Mouse (Mus musculus) heart, embryonic 15.5 days (tissue): ENCODE measurements around the gene Bmp8b. TPM values are rescaled to one million over a fixed set of nuclear protein-coding genes. Genes with fewer than 3 reads are reported as not detected.
"Not testable (repeated sequence)": the region's sequence is repeated elsewhere in the genome, so short reads cannot be mapped to it uniquely, and the experiment has no call there.

Experiments used
- ATAC-seq: fragments of 200-750 bp; cut with Nextera tagmentation; replicated peaks from 2 replicates; pipeline ENCODE4 v1.8.0; 2017; ENCODE audit warnings: low read depth, moderate TSS enrichment; ENCODE audit not compliant: insufficient number of reproducible peaks, insufficient read depth, low FRiP score
- H3K27ac ChIP-seq: fragments of 300-500 bp; sonication (generic); 2 replicates; pipeline ENCODE4 v1.5.1; 2015; ENCODE audit warnings: mild to moderate bottlenecking, inconsistent platforms
- H3K27me3 ChIP-seq: fragments of 300-500 bp; sonication (generic); 2 replicates; pipeline ENCODE4 v1.6.1; 2015; ENCODE audit warnings: inconsistent platforms
- H3K36me3 ChIP-seq: fragments of 300-500 bp; sonication (generic); 2 replicates; pipeline ENCODE4 v1.6.1; 2015; ENCODE audit warnings: mild to moderate bottlenecking, inconsistent platforms
- H3K4me1 ChIP-seq: fragments of 300-500 bp; sonication (generic); replicated peaks from 2 replicates; pipeline ENCODE4 v1.6.1; 2015; ENCODE audit warnings: inconsistent platforms
- H3K4me2 ChIP-seq: fragments of 300-500 bp; sonication (generic); 2 replicates; pipeline ENCODE4 v1.6.1; 2015; ENCODE audit warnings: inconsistent platforms, mild to moderate bottlenecking, moderate library complexity
- H3K4me3 ChIP-seq: fragments of 300-500 bp; sonication (generic); 2 replicates; pipeline ENCODE4 v1.5.1; 2015; ENCODE audit warnings: mild to moderate bottlenecking, inconsistent platforms
- H3K9ac ChIP-seq: fragments of 300-500 bp; sonication (generic); 2 replicates; pipeline ENCODE4 v1.6.1; 2015; ENCODE audit warnings: mild to moderate bottlenecking, inconsistent platforms
- H3K9me3 ChIP-seq: fragments of 300-500 bp; sonication (generic); replicated peaks from 2 replicates; pipeline ENCODE4 v1.6.1; 2016; ENCODE audit warnings: inconsistent platforms
- WGBS: fragments of 180-500 bp; shearing (Covaris S2); methylation state at CpG from one replicate; pipeline ENCODE4 v1.1.7; 2015; ENCODE audit warnings: mixed read lengths; 5-methylcytosine and 5-hydroxymethylcytosine counted together
- polyA plus RNA-seq: library from polyadenylated mRNA; unstranded; fragments of >200 nt; fragmentation: Nextera tagmentation; extraction: Ambion mirVana; gene quantifications from 2 replicates; pipeline ENCODE4 v1.2.1, GENCODE M21; 2015

Bmp8b gene
- polyA plus RNA-seq, 1 experiment from 2014 or later: 0.15 TPM

DNA sequence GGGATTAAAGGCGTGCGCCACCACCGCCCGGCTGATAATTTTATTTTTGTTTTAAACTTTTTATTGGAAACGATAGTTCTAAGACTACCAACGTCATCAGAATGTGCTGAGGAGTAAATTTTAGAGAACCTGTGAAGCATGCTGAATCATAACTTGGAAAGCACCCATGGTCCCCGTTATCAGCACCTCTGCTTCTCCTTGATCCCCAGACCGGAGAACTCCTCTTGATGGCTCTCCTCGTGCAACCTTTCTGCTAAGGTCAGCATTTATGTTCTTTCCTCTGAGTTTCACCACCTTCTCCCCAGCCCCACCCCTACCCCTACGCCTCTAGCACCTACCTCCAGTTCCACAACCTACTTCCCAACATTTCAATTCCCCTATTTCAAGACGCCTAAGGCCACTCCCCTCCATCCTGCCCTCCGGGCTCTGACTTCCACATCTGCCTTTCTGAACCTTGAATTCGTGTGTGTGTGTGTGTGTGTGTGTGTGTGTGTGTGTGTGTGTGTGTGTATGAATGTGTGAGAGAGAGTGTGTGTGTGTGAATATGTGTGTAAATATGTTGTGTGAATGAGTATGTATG lies 21.6 kb upstream of the Bmp8b start:
- no peak overlapping the region for H3K4me3 ChIP-seq
- no peak overlapping the region for H3K4me2 ChIP-seq
- no peaks in the 10 kb centered on the region for H3K4me1 ChIP-seq
- H3K9me3 ChIP-seq: no peaks in the 10 kb centered on the region
- peaks cover 28% of the 10 kb centered on the region for H3K27me3 ChIP-seq
- 60% methylated on average over 13 of the region's 13 CpGs for WGBS
- H3K9ac ChIP-seq: no peak overlapping the region
- no peaks in the 10 kb centered on the region for H3K36me3 ChIP-seq
- no peak for ATAC-seq
- no peak overlapping the region for H3K27ac ChIP-seq

DNA sequence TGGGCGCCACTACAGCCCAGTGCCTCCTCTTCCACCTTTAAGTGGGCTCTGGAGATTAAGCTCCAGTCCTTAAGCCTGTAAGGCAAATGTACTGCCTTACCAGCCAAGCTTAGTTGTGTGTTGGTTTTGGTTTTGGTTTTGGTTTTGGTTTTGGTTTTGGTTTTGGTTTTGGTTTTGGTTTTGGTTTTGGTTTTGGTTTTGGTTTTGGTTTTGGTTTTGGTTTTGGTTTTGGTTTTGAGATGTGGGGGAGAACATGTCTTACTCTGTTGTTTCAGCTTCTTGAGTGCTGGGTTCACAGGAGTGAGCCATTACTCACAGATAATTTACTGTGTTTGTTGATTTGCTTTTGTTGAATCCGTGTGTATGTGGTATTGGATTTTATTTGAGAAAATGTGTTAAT lies 19.7 kb upstream of the Bmp8b start:
- no peak overlapping the region for H3K4me2 ChIP-seq
- no peaks in the 10 kb centered on the region for H3K9me3 ChIP-seq
- ATAC-seq: no peak
- WGBS: 75% methylated on average over 2 of the region's 2 CpGs
- H3K4me3 ChIP-seq: no peak overlapping the region
- no peaks in the 10 kb centered on the region for H3K36me3 ChIP-seq
- H3K4me1 ChIP-seq: no peaks in the 10 kb centered on the region
- H3K27me3 ChIP-seq: peaks cover 19% of the 10 kb centered on the region
- no peak overlapping the region for H3K9ac ChIP-seq
- no peak overlapping the region for H3K27ac ChIP-seq

- Histone ChIP-seq H3K4me3 (no peak overlapping the region), H3K4me2 (no peak overlapping the region), H3K27me3 (peaks cover 13% of the 10 kb centered on the region), H3K36me3 (no peaks in the 10 kb centered on the region), H3K4me1 (no peaks in the 10 kb centered on the region), H3K27ac (no peak overlapping the region), H3K9me3 (no peaks in the 10 kb centered on the region), H3K9ac (no peak overlapping the region)
- no peak for ATAC-seq
- 87% methylated on average over 4 of the region's 4 CpGs for WGBS
These were observed 18.6 kb upstream of the Bmp8b start for GRCm38 (mm10) chr4:123086381-123086780.

- H3K27ac ChIP-seq: no peak overlapping the region
- 56% methylated on average over 5 of the region's 5 CpGs for WGBS
These were observed 12.3 kb upstream of the Bmp8b start for GRCm38 (mm10) chr4:123092621-123093020.

GRCm38 (mm10) chr4:123093064-123093776 lies 11.7 kb upstream of the Bmp8b start:
- no peak overlapping the region for H3K27ac ChIP-seq
- H3K4me1 ChIP-seq: no peaks in the 10 kb centered on the region
- H3K4me2 ChIP-seq: peak overlapping the region; percentile 41; the same call in 1 of the 2 replicates
- no peaks in the 10 kb centered on the region for H3K36me3 ChIP-seq
- 0 out of 2 replicates have a peak overlapping the region, but pooled peaks have one; percentile 3 for H3K4me3 ChIP-seq
- ATAC-seq: 0 out of 2 replicates have a peak, but pooled peaks have one; percentile 22
- peaks cover 5% of the 10 kb centered on the region; the same call in 1 of the 2 replicates for H3K27me3 ChIP-seq
- WGBS: 43% methylated on average over 17 of the region's 17 CpGs
- H3K9ac ChIP-seq: no peak overlapping the region
- no peaks in the 10 kb centered on the region for H3K9me3 ChIP-seq

More at GRCm38 (mm10) chr4:123092621-123093020, 12.3 kb upstream of the Bmp8b start:
- Histone ChIP-seq H3K4me2 (no peak overlapping the region; the same call in 1 of the 2 replicates), H3K4me1 (no peaks in the 10 kb centered on the region), H3K27me3 (peaks cover 5% of the 10 kb centered on the region; the same call in 1 of the 2 replicates), H3K9me3 (no peaks in the 10 kb centered on the region), H3K36me3 (no peaks in the 10 kb centered on the region), H3K9ac (no peak overlapping the region), H3K4me3 (no peak overlapping the region)
- no peak for ATAC-seq

DNA sequence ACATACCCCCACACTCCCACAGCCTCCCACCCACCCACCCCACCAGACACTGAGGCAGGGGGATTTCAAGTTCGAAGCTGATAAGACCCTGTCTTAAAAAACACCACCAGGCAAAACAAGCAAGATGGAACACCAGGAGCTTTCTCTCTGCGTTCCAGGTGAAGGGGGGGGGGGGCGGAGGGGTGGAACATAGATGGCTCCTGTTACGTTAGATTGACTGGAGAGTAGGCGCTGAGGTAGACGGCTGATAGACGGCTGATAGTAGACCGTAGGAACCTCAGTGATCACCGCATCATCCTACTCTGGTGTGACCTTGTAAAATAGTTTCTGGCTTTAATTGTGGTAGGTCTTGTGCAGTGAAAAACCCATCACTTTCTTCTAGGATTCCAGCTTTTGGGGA lies 11.1 kb upstream of the Bmp8b start:
- H3K4me1 ChIP-seq: no peaks in the 10 kb centered on the region
- WGBS: 38% methylated on average over 9 of the region's 9 CpGs
- H3K9ac ChIP-seq: no peak overlapping the region
- H3K9me3 ChIP-seq: no peaks in the 10 kb centered on the region
- no peak overlapping the region for H3K4me3 ChIP-seq
- H3K36me3 ChIP-seq: no peaks in the 10 kb centered on the region
- ATAC-seq: no peak
- H3K27me3 ChIP-seq: peaks cover 5% of the 10 kb centered on the region; the same call in 1 of the 2 replicates
- H3K4me2 ChIP-seq: no peak overlapping the region
- H3K27ac ChIP-seq: no peak overlapping the region

DNA sequence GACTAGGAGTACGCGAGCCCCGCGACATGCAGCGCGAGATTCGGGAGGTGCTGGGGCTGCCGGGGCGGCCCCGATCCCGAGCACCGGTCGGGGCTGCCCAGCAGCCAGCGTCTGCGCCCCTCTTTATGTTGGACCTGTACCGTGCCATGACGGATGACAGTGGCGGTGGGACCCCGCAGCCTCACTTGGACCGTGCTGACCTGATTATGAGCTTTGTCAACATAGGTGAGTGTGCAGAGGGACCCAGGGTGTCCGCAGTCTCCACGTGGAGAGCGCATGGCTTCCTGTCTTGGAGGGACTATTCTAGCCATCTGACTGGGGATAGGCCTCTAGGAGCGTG lies 456 bp downstream of the Bmp8b start:
- H3K9ac ChIP-seq: no peak overlapping the region
- 22% methylated on average over 24 of the region's 24 CpGs for WGBS

DNA sequence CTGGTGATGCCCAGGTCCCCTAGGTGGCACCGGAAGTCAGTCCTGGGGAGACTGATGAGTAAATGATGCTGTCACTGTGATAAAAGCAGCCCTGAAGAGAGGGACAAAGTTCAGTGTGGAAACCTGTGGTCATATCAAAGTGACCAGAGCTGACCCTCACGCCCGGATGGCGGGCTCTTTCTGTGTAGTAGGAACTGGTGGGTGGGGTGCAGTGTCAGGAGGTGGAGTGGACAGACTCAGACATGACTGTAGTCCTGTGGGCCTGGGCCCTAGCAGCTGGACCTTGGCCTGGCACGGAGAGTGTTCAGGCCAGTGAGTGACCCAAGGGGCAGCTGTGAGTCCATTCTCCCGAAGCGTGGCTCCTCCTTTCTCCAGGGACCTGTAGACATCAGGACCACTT lies 964 bp downstream of the Bmp8b start:
- H3K27ac ChIP-seq, H3K9me3 ChIP-seq, H3K4me3 ChIP-seq, ATAC-seq, H3K9ac ChIP-seq, H3K36me3 ChIP-seq, H3K4me2 ChIP-seq: not testable (repeated sequence)
- Histone ChIP-seq H3K27me3 (peaks cover 48% of the 10 kb centered on the region), H3K4me1 (peaks cover 13% of the 10 kb centered on the region)
- 80% methylated on average over 7 of the region's 7 CpGs for WGBS

More for the DNA sequence above, 456 bp downstream of the Bmp8b start:
- Histone ChIP-seq H3K4me3 (peak overlapping the region; percentile 41), H3K4me1 (peaks cover 13% of the 10 kb centered on the region), H3K36me3 (no peaks in the 10 kb centered on the region), H3K4me2 (peak overlapping the region; percentile 62), H3K27me3 (peaks cover 48% of the 10 kb centered on the region), H3K27ac (no peak overlapping the region), H3K9me3 (no peaks in the 10 kb centered on the region)
- 0 out of 2 replicates have a peak, but pooled peaks have one; percentile 8 for ATAC-seq

GRCm38 (mm10) chr4:123106864-123107263 lies 1.9 kb downstream of the Bmp8b start:
- H3K9me3 ChIP-seq: no peaks in the 10 kb centered on the region
- peaks cover 13% of the 10 kb centered on the region for H3K4me1 ChIP-seq
- no peaks in the 10 kb centered on the region for H3K36me3 ChIP-seq
- peaks cover 48% of the 10 kb centered on the region for H3K27me3 ChIP-seq
- no peak overlapping the region for H3K4me2 ChIP-seq
- ATAC-seq: no peak
- WGBS: 76% methylated on average over 2 of the region's 2 CpGs
- no peak overlapping the region for H3K27ac ChIP-seq
- no peak overlapping the region for H3K9ac ChIP-seq
- H3K4me3 ChIP-seq: no peak overlapping the region

- H3K27me3 ChIP-seq: peaks cover 44% of the 10 kb centered on the region
- H3K36me3 ChIP-seq: no peaks in the 10 kb centered on the region
- ATAC-seq: no peak
- H3K9ac ChIP-seq: no peak overlapping the region
- H3K27ac ChIP-seq: no peak overlapping the region
- H3K4me2 ChIP-seq: no peak overlapping the region
- H3K9me3 ChIP-seq: no peaks in the 10 kb centered on the region
- no peak overlapping the region for H3K4me3 ChIP-seq
- WGBS: 87% methylated on average over 5 of the region's 5 CpGs
- peaks cover 13% of the 10 kb centered on the region for H3K4me1 ChIP-seq
These were observed 3.1 kb downstream of the Bmp8b start for GRCm38 (mm10) chr4:123108056-123108455.

DNA sequence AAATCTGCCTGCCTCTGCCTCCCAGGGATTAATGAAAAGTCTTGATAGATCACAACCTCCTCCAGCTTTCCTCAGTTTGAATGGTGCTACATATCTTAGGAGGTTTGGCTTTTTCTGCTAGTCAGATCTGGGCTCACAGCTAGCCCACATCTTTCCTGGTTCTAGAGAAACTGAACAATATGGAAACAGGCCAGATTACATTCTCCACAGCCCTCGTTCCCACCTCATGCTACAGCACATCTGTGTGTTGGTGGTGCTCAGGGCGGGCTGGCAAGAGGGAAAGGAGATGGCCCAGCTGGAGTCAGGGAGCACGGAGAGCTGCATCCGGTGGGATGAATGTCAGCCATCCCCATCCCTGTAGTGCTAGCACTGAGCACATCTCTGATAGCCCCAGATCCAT lies 5.8 kb downstream of the Bmp8b start:
- H3K9me3 ChIP-seq: no peaks in the 10 kb centered on the region
- H3K9ac ChIP-seq: no peak overlapping the region
- no peaks in the 10 kb centered on the region for H3K36me3 ChIP-seq
- H3K4me1 ChIP-seq: no peaks in the 10 kb centered on the region
- no peak for ATAC-seq
- no peak overlapping the region for H3K4me3 ChIP-seq
- no peak overlapping the region for H3K27ac ChIP-seq
- H3K4me2 ChIP-seq: no peak overlapping the region
- peaks cover 23% of the 10 kb centered on the region for H3K27me3 ChIP-seq
- WGBS: 84% methylated on average over 4 of the region's 4 CpGs
